Mouse (Mus musculus): ENCODE measurements around the gene Ralgapa2.

Gene Ralgapa2

GRCm38 (mm10) chr2:146300500-146301020 lies 211.6 kb downstream of the Ralgapa2 start:
- DNase-seq (ENCODE audit: low spot score), result no peak

DNA sequence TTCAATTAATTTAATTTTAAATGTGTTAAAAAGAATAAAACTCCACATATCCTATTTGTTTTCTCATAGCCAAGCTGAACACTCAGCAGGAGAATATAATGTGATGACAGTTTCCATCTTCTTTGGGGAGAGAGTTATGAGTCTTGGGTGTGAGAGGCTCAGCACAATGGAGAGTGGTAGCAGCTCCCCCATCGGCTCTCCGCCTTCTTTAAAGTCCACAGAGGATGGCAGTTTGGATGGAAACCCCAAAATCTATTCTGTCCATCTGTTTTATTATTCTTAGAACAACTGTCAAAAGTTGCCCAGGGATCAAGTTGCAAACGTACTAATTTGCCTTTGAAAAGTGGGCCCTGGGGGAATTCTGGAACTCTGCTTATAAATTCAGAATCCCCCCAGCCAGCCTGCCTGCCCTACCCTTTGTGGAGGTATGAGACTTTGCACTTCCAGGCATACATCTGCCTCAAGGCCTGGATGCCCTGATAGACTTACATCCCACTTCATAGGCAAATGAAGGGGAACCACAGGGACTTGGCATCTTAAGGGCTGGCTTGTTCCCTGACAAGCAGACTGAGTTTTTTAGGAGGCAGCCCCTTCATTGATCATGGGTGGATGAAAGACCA lies 212.2 kb downstream of the Ralgapa2 start:
- no peak for DNase-seq (ENCODE audit: low spot score)

DNA sequence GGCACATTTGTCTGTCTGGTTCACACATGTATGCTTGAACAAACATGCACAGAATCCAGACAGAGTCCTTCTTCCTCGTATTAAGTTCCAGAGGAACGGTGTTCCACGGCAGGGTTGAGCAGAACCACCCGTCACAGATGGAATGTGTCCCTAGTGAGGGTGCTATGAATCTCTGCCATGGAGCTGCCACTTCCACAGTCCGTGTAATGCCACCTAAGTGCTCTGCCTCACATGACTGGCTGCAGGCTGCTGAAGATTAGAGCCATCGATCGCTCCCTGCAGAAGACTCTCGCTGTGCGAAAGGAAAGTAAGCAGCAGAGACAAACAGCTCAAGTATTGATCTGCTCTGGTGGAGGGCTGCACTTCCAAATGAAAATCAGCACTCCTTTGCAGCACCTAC lies 218.6 kb downstream of the Ralgapa2 start:
- DNase-seq (ENCODE audit: low spot score), result no peak

DNA sequence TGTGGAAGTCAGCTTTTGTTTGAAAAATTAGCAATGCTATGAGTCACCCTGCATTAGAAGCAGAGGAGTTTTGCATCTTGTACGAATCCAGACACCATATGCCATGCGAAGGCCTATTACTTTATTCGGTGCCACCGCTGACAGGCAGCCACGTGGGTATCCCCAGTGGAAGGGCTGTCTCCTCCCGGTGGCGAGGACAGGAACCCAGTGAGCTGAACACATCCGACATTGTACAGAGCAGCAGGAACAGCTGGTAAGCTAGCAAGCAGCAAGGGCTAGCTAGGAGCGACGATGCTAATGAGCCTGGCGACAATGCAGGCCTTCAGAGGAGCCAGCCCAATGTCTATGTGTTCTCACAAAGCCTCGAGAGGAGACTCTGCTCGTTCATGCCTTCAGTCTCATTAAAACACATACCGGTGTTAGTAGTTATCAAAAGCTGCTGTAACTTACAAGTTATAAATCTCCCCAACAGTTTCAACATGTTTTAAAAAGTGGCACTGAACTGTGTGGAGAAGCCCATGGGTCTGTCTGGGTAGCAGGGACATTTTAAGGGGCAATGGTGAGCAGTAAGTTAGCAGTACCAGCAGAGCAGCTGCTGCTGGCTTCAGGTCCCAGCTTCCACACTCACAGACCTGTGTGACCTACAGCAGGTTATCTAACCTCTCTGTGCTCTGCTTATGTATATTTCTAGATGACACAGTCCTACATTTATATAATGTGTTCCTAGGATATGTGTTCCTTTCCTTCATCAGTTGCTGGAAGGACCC lies 221.1 kb downstream of the Ralgapa2 start:
- DNase-seq (ENCODE audit: low spot score), result no peak

GRCm38 (mm10) chr2:146290366-146290765 lies 221.8 kb downstream of the Ralgapa2 start:
- DNase-seq (ENCODE audit: low spot score), result no peak

- DNase-seq (ENCODE audit: low spot score), result no peak
Observed at GRCm38 (mm10) chr2:146289394-146289793, 222.8 kb downstream of the Ralgapa2 start.

- DNase-seq (ENCODE audit: low spot score), result peak; percentile 37
Observed at GRCm38 (mm10) chr2:146288326-146288725, 223.8 kb downstream of the Ralgapa2 start.

GRCm38 (mm10) chr2:146287531-146287930 lies 224.6 kb downstream of the Ralgapa2 start:
- no peak for DNase-seq (ENCODE audit: low spot score)

- DNase-seq (ENCODE audit: low spot score), result no peak
Observed at GRCm38 (mm10) chr2:146281346-146281745, 230.8 kb downstream of the Ralgapa2 start.

DNA sequence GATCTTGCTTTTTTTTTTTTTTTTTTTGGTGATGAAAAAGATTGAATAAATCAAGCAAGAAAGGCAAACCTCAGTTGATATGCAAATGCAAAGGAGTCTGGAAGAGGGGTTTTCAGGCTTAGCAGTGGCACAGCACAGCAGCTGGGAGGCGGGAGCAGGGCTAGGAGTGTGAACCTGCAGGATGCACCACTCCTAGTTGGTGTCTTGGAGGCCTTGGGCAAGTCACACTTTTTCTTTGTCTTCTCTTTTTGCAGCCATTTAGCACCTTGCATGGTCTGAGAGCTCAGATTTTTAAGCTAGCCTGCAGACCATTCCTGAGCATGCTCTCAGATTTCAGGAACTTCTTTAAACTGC lies 231.2 kb downstream of the Ralgapa2 start:
- no peak for DNase-seq (ENCODE audit: low spot score)

- no peak for DNase-seq (ENCODE audit: low spot score)
Observed at GRCm38 (mm10) chr2:146280221-146280920, 231.8 kb downstream of the Ralgapa2 start.

DNA sequence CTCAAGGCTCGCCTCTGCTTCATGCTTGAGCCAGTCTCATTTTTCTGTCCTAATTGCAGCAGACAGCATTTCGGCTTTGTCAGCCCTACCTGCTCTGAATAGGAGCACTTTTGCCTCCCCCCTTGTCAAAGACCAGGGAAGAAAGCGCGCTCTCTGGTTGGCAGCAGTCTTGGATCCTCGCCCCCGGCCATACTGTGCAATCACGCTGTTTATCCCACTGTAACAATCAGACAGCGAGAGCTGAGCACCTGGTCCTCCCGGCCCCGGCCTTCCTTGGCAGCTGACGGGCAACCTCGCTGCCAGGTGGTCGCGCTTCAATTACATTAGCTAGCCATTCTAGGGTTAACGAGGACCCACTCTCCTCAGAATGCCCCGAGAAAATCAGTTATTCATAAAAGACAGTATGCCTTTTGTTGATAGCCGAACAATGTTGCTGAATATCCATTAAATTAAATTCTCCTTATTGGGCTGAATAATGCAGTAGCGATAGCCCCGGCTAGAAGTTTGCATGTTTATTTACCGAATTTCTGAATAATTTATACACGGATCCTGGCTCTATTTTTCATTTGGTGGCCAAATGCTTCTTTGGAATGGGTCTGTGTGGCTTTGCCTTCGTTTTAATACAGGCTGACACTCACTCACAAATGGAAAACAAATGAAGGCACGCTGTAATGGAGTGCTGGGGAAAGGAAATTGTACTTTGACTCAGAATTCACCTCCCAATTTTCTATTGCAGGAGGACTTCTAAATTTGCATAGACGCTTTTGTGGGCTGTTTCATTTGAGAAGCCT lies 232.5 kb downstream of the Ralgapa2 start:
- DNase-seq (ENCODE audit: low spot score), result no peak

GRCm38 (mm10) chr2:146278381-146278780 lies 233.8 kb downstream of the Ralgapa2 start:
- no peak for DNase-seq (ENCODE audit: low spot score)

DNA sequence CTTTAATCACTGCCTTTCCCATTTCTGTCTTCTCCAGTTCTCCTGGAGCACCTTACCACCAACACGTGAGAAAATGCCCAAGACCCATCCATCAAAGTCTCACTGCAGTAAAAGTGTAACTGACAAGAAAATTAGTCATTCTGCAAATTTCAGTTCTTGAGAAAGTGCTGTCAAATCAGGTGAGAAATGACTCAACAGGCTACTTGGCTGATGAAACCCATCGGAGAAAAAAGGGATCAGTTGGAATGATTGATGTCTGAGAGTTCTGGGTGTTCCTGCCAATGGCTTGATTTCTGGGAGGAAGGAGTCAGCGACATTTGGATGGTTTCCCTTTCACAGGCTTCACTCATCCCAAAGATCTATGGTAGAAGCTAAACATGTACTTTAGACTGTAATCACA lies 245.6 kb downstream of the Ralgapa2 start:
- DNase-seq (ENCODE audit: low spot score), result peak; percentile 56

- peak; percentile 33 for DNase-seq (ENCODE audit: low spot score)
Observed at GRCm38 (mm10) chr2:146265045-146265444, 247.1 kb downstream of the Ralgapa2 start.

DNA sequence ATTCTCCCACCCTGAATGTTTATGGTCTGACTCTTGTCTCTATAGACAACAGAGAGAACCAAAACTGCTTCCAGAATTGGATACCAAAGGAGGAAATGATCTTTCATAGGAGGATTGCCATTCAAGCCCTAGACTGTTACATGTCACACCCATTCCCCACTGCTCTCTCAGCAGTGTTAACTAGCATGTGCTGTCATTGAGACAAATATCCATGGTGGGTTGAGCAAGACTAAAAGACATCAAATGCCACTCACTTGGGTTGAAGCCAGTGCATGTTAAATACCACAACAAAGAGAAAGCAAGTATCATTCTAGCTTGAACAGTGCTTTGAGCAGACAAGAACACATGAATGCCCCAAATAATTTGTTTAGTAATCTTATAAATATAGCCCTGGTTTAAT lies 249.2 kb downstream of the Ralgapa2 start:
- DNase-seq (ENCODE audit: low spot score), result no peak

GRCm38 (mm10) chr2:146262215-146262614 lies 249.9 kb downstream of the Ralgapa2 start:
- DNase-seq (ENCODE audit: low spot score), result no peak

- DNase-seq (ENCODE audit: low spot score), result no peak
Observed at GRCm38 (mm10) chr2:146261146-146261545, 251.0 kb downstream of the Ralgapa2 start.

- DNase-seq (ENCODE audit: low spot score), result no peak
Observed at GRCm38 (mm10) chr2:146259787-146260560, 252.2 kb downstream of the Ralgapa2 start.

GRCm38 (mm10) chr2:146258736-146259469 lies 253.2 kb downstream of the Ralgapa2 start:
- no peak for DNase-seq (ENCODE audit: low spot score)

- no peak for DNase-seq (ENCODE audit: low spot score)
Observed at GRCm38 (mm10) chr2:146257609-146258008, 254.5 kb downstream of the Ralgapa2 start.
